9 mouse cellular contexts compared by ENCODE assay signal in genomic region chr9:67077658-67078319, GRCm38 (mm10). TPM values are rescaled to one million over a fixed set of nuclear protein-coding genes. Genes with fewer than 3 reads are reported as not detected.
DNase-seq lines count a peak whose midpoint lies in the region; ATAC-seq and TF ChIP-seq lines count a peak whose summit lies in the region.
"Had no signal": no experiment of that assay in that cellular context is flagged by ENCODE, and none has a peak within 500 bp of the region (broad histone marks: within the 10 kb centered on the region; RNA-seq: fewer than 3 reads in every experiment).

No protein-coding gene starts in this region.

- H3K9me3 ChIP-seq in liver, postnatal 0 days (ENCODE audit: low read length) = no peaks in the 10 kb centered on the region
- H3K9me3 ChIP-seq in embryonic facial prominence, embryonic 14.5 days (ENCODE audit: control insufficient read depth, low read length) = no peaks in the 10 kb centered on the region
- H3K9me3 ChIP-seq in stomach, embryonic 16.5 days (replicated peaks; ENCODE audit: control insufficient read depth, low read length) = no peaks in the 10 kb centered on the region

- no peaks in the 10 kb centered on the region for H3K36me3 ChIP-seq in liver, postnatal 0 days (replicated peaks; ENCODE audit: insufficient read depth, low read length)
- H3K36me3 ChIP-seq in embryonic facial prominence, embryonic 14.5 days (ENCODE audit: control insufficient read depth, insufficient read depth, low read length) = no peaks in the 10 kb centered on the region
- H3K36me3 ChIP-seq in stomach, embryonic 16.5 days (ENCODE audit: control insufficient read depth, insufficient read depth, low read length) = no peaks in the 10 kb centered on the region

- no peak for TF ChIP-seq EP300 in liver, postnatal 0 days (IDR thresholded peaks at IDR 0.05; ENCODE audit: low read depth)

- H3K4me2 ChIP-seq in liver, postnatal 0 days (ENCODE audit: low read depth, low read length) = no peak overlapping the region
- H3K4me2 ChIP-seq in embryonic facial prominence, embryonic 14.5 days (ENCODE audit: low read depth, low read length) = no peak overlapping the region
- peak overlapping the region; percentile 1; the same call in 1 of the 2 replicates for H3K4me2 ChIP-seq in stomach, embryonic 16.5 days (ENCODE audit: low read depth, low read length)

- no peak for TF ChIP-seq CTCF in liver, postnatal 0 days (IDR thresholded peaks at IDR 0.05; ENCODE audit: low read depth)

- ATAC-seq in liver, postnatal 0 days = no peak
- ATAC-seq in embryonic facial prominence, embryonic 14.5 days (ENCODE audit: low read depth) = peak; percentile 67; the same call in 1 of the 2 replicates
- peak; percentile 90 for ATAC-seq in stomach, embryonic 16.5 days (ENCODE audit: insufficient read depth, low FRiP score)

- H3K4me3 ChIP-seq in liver, postnatal 0 days (ENCODE audit: low read depth, low read length) = no peak overlapping the region
- H3K4me3 ChIP-seq in embryonic facial prominence, embryonic 14.5 days (ENCODE audit: low read depth, low read length) = no peak overlapping the region
- no peak overlapping the region for H3K4me3 ChIP-seq in stomach, embryonic 16.5 days (replicated peaks; ENCODE audit: low read length)

- no peak overlapping the region for H3K27ac ChIP-seq in liver, postnatal 0 days (ENCODE audit: low read depth)
- H3K27ac ChIP-seq in embryonic facial prominence, embryonic 14.5 days (replicated peaks; ENCODE audit: low read depth, low read length) = peak overlapping the region; percentile 15; the same call in 1 of the 2 replicates
- peak overlapping the region; percentile 93 for H3K27ac ChIP-seq in stomach, embryonic 16.5 days (ENCODE audit: low read length)

- WGBS in liver, postnatal 0 days (ENCODE audit: insufficient replicate concordance) = 30% methylated on average over 8 of the region's 8 CpGs
- WGBS in embryonic facial prominence, embryonic 14.5 days = 23% methylated on average over 8 of the region's 8 CpGs
- 20% methylated on average over 8 of the region's 8 CpGs for WGBS in stomach, embryonic 16.5 days

- no peaks in the 10 kb centered on the region for H3K4me1 ChIP-seq in liver, postnatal 0 days (ENCODE audit: insufficient read depth)
- H3K4me1 ChIP-seq in embryonic facial prominence, embryonic 14.5 days (ENCODE audit: control insufficient read depth, insufficient read depth, low read length) = peaks cover 27% of the 10 kb centered on the region
- peaks cover 22% of the 10 kb centered on the region for H3K4me1 ChIP-seq in stomach, embryonic 16.5 days (ENCODE audit: control insufficient read depth, insufficient read depth, low read length)

- no peaks in the 10 kb centered on the region for H3K27me3 ChIP-seq in liver, postnatal 0 days (ENCODE audit: insufficient read depth, low read length)
- no peaks in the 10 kb centered on the region for H3K27me3 ChIP-seq in embryonic facial prominence, embryonic 14.5 days (replicated peaks; ENCODE audit: control insufficient read depth, insufficient read depth, low read length)
- H3K27me3 ChIP-seq in stomach, embryonic 16.5 days (ENCODE audit: control insufficient read depth, insufficient read depth, low read length) = no peaks in the 10 kb centered on the region

- H3K9ac ChIP-seq in liver, postnatal 0 days (replicated peaks) = no peak overlapping the region
- no peak overlapping the region for H3K9ac ChIP-seq in embryonic facial prominence, embryonic 14.5 days (ENCODE audit: low read depth, low read length)
- peak overlapping the region; percentile 43 for H3K9ac ChIP-seq in stomach, embryonic 16.5 days (ENCODE audit: low read length)

- DNase-seq in liver = peak; percentile 49
- no peak for DNase-seq in liver, postnatal 0 days
- DNase-seq in embryonic facial prominence, embryonic 14.5 days (ENCODE audit: low spot score) = peak; percentile 50
- DNase-seq in kidney, postnatal 14 days = peak; percentile 52
- no peak for DNase-seq in thymus, postnatal 25 days
- DNase-seq in cerebellum, postnatal 14 days = no peak
- DNase-seq in spleen, adult 18-20 months = no peak
- DNase-seq: thymus, postnatal 14 days had no signal

RNA-seq across cellular contexts. Expression of gene Tpm1, which starts 28.6 kb away (rescaled TPM):
- 85.7 and 147 TPM in 2 replicates for polyA plus RNA-seq in liver, postnatal 0 days (2015; fragmentation: Nextera tagmentation; extraction: Ambion mirVana)
- polyA plus RNA-seq in embryonic facial prominence, embryonic 14.5 days (2014; fragmentation: Nextera tagmentation; extraction: Ambion mirVana) = 985 and 1,264 TPM in 2 replicates
- polyA plus RNA-seq in stomach, embryonic 16.5 days (2015; fragmentation: Nextera tagmentation; extraction: Ambion mirVana) = 1,286 and 1,473 TPM in 2 replicates

Comparison
In these comparisons a context has a peak if more than half of its experiments do, and no peak if none do; other contexts are left out.
1. DNase-seq: peak in liver (single experiment), embryonic facial prominence, embryonic 14.5 days (single experiment) and kidney, postnatal 14 days (single experiment); none in liver, postnatal 0 days (single experiment), thymus, postnatal 25 days (single experiment), cerebellum, postnatal 14 days (0 of 2) and spleen, adult 18-20 months (0 of 2).